Comparison of ENCODE assay signal across 25 mouse cellular contexts in the genomic region with DNA sequence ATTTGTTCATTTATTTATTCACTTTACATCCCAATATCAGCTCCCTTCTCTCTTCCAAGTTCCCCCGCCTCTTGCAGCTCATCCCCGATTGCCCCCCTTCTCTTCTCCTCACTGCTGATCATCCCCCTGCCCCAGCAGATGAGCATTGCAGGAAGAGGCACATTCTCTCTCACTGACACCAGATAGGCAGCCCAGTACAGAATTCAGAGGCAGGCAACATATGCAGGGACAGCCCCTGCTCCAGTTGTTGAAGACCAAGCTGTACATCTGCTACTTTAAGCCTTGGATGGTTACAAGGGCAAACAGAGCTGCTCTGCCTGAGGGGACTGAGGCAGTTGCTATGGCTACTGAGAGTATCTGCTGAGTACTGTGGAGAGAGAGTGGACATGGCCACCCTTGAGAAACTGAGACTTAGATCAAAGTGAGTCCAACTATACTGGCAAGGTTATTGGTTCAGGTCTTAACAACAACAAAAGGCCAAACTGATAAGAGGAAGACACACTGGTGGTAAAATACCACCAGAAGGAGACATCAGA.
"Had no signal": no experiment of that assay in that cellular context is flagged by ENCODE, and none has a peak within 500 bp of the region (broad histone marks: within the 10 kb centered on the region; RNA-seq: fewer than 3 reads in every experiment).

No protein-coding gene starts in this region.

- H3K27me3 ChIP-seq: heart, embryonic 13.5 days; heart, embryonic 15.5 days; hindbrain, embryonic 13.5 days; hindbrain, embryonic 15.5 days; kidney, embryonic 15.5 days; limb, embryonic 13.5 days; limb, embryonic 15.5 days; liver, embryonic 12.5 days had no signal

- H3K36me3 ChIP-seq: heart, embryonic 10.5 days; heart, embryonic 15.5 days; limb, embryonic 13.5 days; limb, embryonic 15.5 days; liver, embryonic 12.5 days had no signal

- H3K9ac ChIP-seq: heart, embryonic 13.5 days; heart, embryonic 15.5 days; hindbrain, embryonic 13.5 days; hindbrain, embryonic 15.5 days; kidney, embryonic 15.5 days; limb, embryonic 13.5 days; limb, embryonic 15.5 days; liver, embryonic 12.5 days; liver, embryonic 14.5 days had no signal

- H3K4me2 ChIP-seq: heart, embryonic 13.5 days; heart, embryonic 15.5 days; hindbrain, embryonic 13.5 days; hindbrain, embryonic 15.5 days; kidney, embryonic 15.5 days; limb, embryonic 13.5 days; limb, embryonic 15.5 days; liver, embryonic 12.5 days had no signal

- H3K4me1 ChIP-seq: heart, embryonic 15.5 days; hindbrain, embryonic 15.5 days; limb, embryonic 15.5 days; liver, embryonic 12.5 days had no signal

- H3K4me3 ChIP-seq: heart, embryonic 10.5 days; heart, embryonic 13.5 days; heart, embryonic 15.5 days; hindbrain, embryonic 13.5 days; hindbrain, embryonic 15.5 days; kidney, embryonic 15.5 days; limb, embryonic 13.5 days; limb, embryonic 15.5 days; liver, embryonic 12.5 days had no signal

- H3K27ac ChIP-seq: heart, embryonic 10.5 days; heart, embryonic 13.5 days; heart, embryonic 15.5 days; hindbrain, embryonic 13.5 days; hindbrain, embryonic 15.5 days; kidney, embryonic 15.5 days; kidney, postnatal 0 days; limb, embryonic 13.5 days; limb, embryonic 15.5 days; liver, embryonic 12.5 days; liver, embryonic 14.5 days had no signal

- ATAC-seq: intestine, embryonic 16.5 days; liver, embryonic 12.5 days had no signal

- DNase-seq: gastrocnemius, postnatal 14 days; gastrocnemius, postnatal 36 days; heart, adult 18-20 months; heart, postnatal 14 days; heart, postnatal 36 days; kidney, adult 11 months; kidney, adult 2 months; kidney, adult 9 months; kidney, postnatal 14 days; kidney, postnatal 36 days; layer of hippocampus, adult 9-11 months; layer of hippocampus, postnatal 36 days; left cerebral cortex, postnatal 4 days had no signal

- H3K9me3 ChIP-seq: heart, embryonic 10.5 days; heart, embryonic 13.5 days; heart, embryonic 15.5 days; hindbrain, embryonic 13.5 days; hindbrain, embryonic 15.5 days; kidney, embryonic 15.5 days; limb, embryonic 13.5 days; limb, embryonic 15.5 days; liver, embryonic 12.5 days had no signal
